ENCODE assay signal across 11 mouse cellular contexts in genomic region chr2:119520550-119520949, GRCm38 (mm10). TPM values are rescaled to one million over a fixed set of nuclear protein-coding genes. Genes with fewer than 3 reads are reported as not detected.
DNase-seq lines count a peak whose midpoint lies in the region; ATAC-seq and TF ChIP-seq lines count a peak whose summit lies in the region.
"Had no signal": no experiment of that assay in that cellular context is flagged by ENCODE, and none has a peak within 500 bp of the region (broad histone marks: within the 10 kb centered on the region; RNA-seq: fewer than 3 reads in every experiment).

No protein-coding gene starts in this region.

- no peak overlapping the region for H3K9ac ChIP-seq in forebrain, embryonic 14.5 days (ENCODE audit: low read length)
- no peak overlapping the region for H3K9ac ChIP-seq in liver, adult 2 months (ENCODE audit: low read depth, low read length)
- no peak overlapping the region for H3K9ac ChIP-seq in liver, embryonic 11.5 days (ENCODE audit: low read depth, low read length)
- 0 out of 2 replicates have a peak overlapping the region, but pooled peaks have one; percentile 23 for H3K9ac ChIP-seq in embryonic facial prominence, embryonic 13.5 days
- H3K9ac ChIP-seq in midbrain, embryonic 15.5 days, result no peak overlapping the region
- no peak overlapping the region for H3K9ac ChIP-seq in hindbrain, embryonic 13.5 days
- H3K9ac ChIP-seq: stomach, embryonic 15.5 days had no signal

- no peaks in the 10 kb centered on the region for H3K27me3 ChIP-seq in forebrain, embryonic 14.5 days (replicated peaks; ENCODE audit: control insufficient read depth, insufficient read depth, low read length)
- no peaks in the 10 kb centered on the region for H3K27me3 ChIP-seq in forebrain, embryonic 10.5 days (ENCODE audit: poor library complexity, severe bottlenecking)
- no peaks in the 10 kb centered on the region for H3K27me3 ChIP-seq in liver, adult 2 months (ENCODE audit: control insufficient read depth, insufficient read depth, low read length)
- no peaks in the 10 kb centered on the region for H3K27me3 ChIP-seq in liver, embryonic 11.5 days (replicated peaks; ENCODE audit: control insufficient read depth, insufficient read depth, low read length)
- no peaks in the 10 kb centered on the region for H3K27me3 ChIP-seq in embryonic facial prominence, embryonic 13.5 days
- no peaks in the 10 kb centered on the region for H3K27me3 ChIP-seq in midbrain, embryonic 15.5 days (replicated peaks)
- H3K27me3 ChIP-seq in hindbrain, embryonic 13.5 days, result no peaks in the 10 kb centered on the region
- H3K27me3 ChIP-seq: stomach, embryonic 15.5 days had no signal

- H3K27ac ChIP-seq in forebrain, embryonic 14.5 days (ENCODE audit: low read depth, low read length), result no peak overlapping the region
- H3K27ac ChIP-seq in forebrain, embryonic 10.5 days, result no peak overlapping the region
- H3K27ac ChIP-seq in liver, adult 2 months (replicated peaks; ENCODE audit: insufficient read depth, low read depth, low read length), result no peak overlapping the region
- no peak overlapping the region for H3K27ac ChIP-seq in liver, embryonic 11.5 days (ENCODE audit: low read depth, low read length)
- H3K27ac ChIP-seq in embryonic facial prominence, embryonic 13.5 days, result no peak overlapping the region
- H3K27ac ChIP-seq in midbrain, embryonic 15.5 days, result no peak overlapping the region
- H3K27ac ChIP-seq in hindbrain, embryonic 13.5 days, result no peak overlapping the region
- H3K27ac ChIP-seq: stomach, embryonic 15.5 days had no signal

- TF ChIP-seq POLR2A in liver, adult 2 months (IDR thresholded peaks at IDR 0.05; ENCODE audit: extremely low read depth, insufficient read depth, low read length), result no peak

- ATAC-seq in forebrain, embryonic 14.5 days, result no peak
- no peak for ATAC-seq in liver, embryonic 11.5 days (replicated peaks; ENCODE audit: low FRiP score)
- no peak for ATAC-seq in embryonic facial prominence, embryonic 13.5 days (ENCODE audit: insufficient number of reproducible peaks, insufficient read depth, low FRiP score, low TSS enrichment, low read depth)
- no peak for ATAC-seq in midbrain, embryonic 15.5 days (replicated peaks)
- ATAC-seq in hindbrain, embryonic 13.5 days (ENCODE audit: low FRiP score), result no peak

- H3K4me2 ChIP-seq in forebrain, embryonic 14.5 days (ENCODE audit: low read length), result no peak overlapping the region
- H3K4me2 ChIP-seq in liver, embryonic 11.5 days, result no peak overlapping the region
- H3K4me2 ChIP-seq in embryonic facial prominence, embryonic 13.5 days, result no peak overlapping the region
- H3K4me2 ChIP-seq in midbrain, embryonic 15.5 days, result no peak overlapping the region
- H3K4me2 ChIP-seq in hindbrain, embryonic 13.5 days, result no peak overlapping the region
- H3K4me2 ChIP-seq: heart, embryonic 11.5 days; stomach, embryonic 15.5 days had no signal

- H3K4me3 ChIP-seq in forebrain, embryonic 14.5 days (ENCODE audit: low read depth, low read length), result no peak overlapping the region
- no peak overlapping the region for H3K4me3 ChIP-seq in forebrain, embryonic 10.5 days
- H3K4me3 ChIP-seq in liver, adult 2 months (ENCODE audit: insufficient read depth, low read depth, low read length), result no peak overlapping the region
- H3K4me3 ChIP-seq in liver, embryonic 11.5 days (ENCODE audit: low read depth, low read length), result no peak overlapping the region
- no peak overlapping the region for H3K4me3 ChIP-seq in embryonic facial prominence, embryonic 13.5 days
- no peak overlapping the region for H3K4me3 ChIP-seq in midbrain, embryonic 15.5 days
- no peak overlapping the region for H3K4me3 ChIP-seq in hindbrain, embryonic 13.5 days
- H3K4me3 ChIP-seq: stomach, embryonic 15.5 days had no signal

- TF ChIP-seq CTCF in liver, adult 2 months (IDR thresholded peaks at IDR 0.05; ENCODE audit: low read depth, low read length), result peak; percentile 31; the same call in 1 of the 2 replicates

- 70% methylated on average over 7 of the region's 7 CpGs for WGBS in forebrain, embryonic 14.5 days
- WGBS in forebrain, embryonic 10.5 days, result 77% methylated on average over 7 of the region's 7 CpGs
- WGBS in liver, adult 2 months, result 73% methylated on average over 7 of the region's 7 CpGs
- 70% methylated on average over 7 of the region's 7 CpGs for WGBS in liver, embryonic 11.5 days
- 70% methylated on average over 7 of the region's 7 CpGs for WGBS in embryonic facial prominence, embryonic 13.5 days
- 72% methylated on average over 7 of the region's 7 CpGs for WGBS in midbrain, embryonic 15.5 days
- WGBS in hindbrain, embryonic 13.5 days, result 72% methylated on average over 7 of the region's 7 CpGs

- no peaks in the 10 kb centered on the region for H3K79me2 ChIP-seq in liver, adult 2 months (ENCODE audit: control insufficient read depth, insufficient read depth, low read length)

- no peaks in the 10 kb centered on the region for H3K36me3 ChIP-seq in forebrain, embryonic 14.5 days (ENCODE audit: control insufficient read depth, insufficient read depth, low read length)
- H3K36me3 ChIP-seq in forebrain, embryonic 10.5 days (replicated peaks), result no peaks in the 10 kb centered on the region
- H3K36me3 ChIP-seq in liver, adult 2 months (ENCODE audit: control insufficient read depth, insufficient read depth, low read length), result no peaks in the 10 kb centered on the region
- no peaks in the 10 kb centered on the region for H3K36me3 ChIP-seq in liver, embryonic 11.5 days (ENCODE audit: control insufficient read depth, insufficient read depth, low read length)
- no peaks in the 10 kb centered on the region for H3K36me3 ChIP-seq in embryonic facial prominence, embryonic 13.5 days
- no peaks in the 10 kb centered on the region for H3K36me3 ChIP-seq in midbrain, embryonic 15.5 days (replicated peaks)
- H3K36me3 ChIP-seq in hindbrain, embryonic 13.5 days, result no peaks in the 10 kb centered on the region
- H3K36me3 ChIP-seq: stomach, embryonic 15.5 days had no signal

- H3K4me1 ChIP-seq in forebrain, embryonic 14.5 days (ENCODE audit: control insufficient read depth, insufficient read depth, low read length), result no peaks in the 10 kb centered on the region
- no peaks in the 10 kb centered on the region for H3K4me1 ChIP-seq in forebrain, embryonic 10.5 days
- H3K4me1 ChIP-seq in liver, adult 2 months (ENCODE audit: control insufficient read depth, insufficient read depth, low read length), result no peaks in the 10 kb centered on the region
- H3K4me1 ChIP-seq in liver, embryonic 11.5 days (replicated peaks; ENCODE audit: control insufficient read depth, insufficient read depth, low read length), result no peaks in the 10 kb centered on the region
- H3K4me1 ChIP-seq in embryonic facial prominence, embryonic 13.5 days, result no peaks in the 10 kb centered on the region
- H3K4me1 ChIP-seq in midbrain, embryonic 15.5 days, result no peaks in the 10 kb centered on the region
- no peaks in the 10 kb centered on the region for H3K4me1 ChIP-seq in hindbrain, embryonic 13.5 days (replicated peaks)
- H3K4me1 ChIP-seq: stomach, embryonic 15.5 days had no signal

- peak; percentile 49 for DNase-seq in forebrain, embryonic 14.5 days (ENCODE audit: low spot score)
- no peak for DNase-seq in forebrain, embryonic 10.5 days (ENCODE audit: extremely low spot score, low spot score)
- no peak for DNase-seq in liver, adult 2 months (ENCODE audit: extremely low read depth, low read depth, low spot score)
- DNase-seq in liver, embryonic 11.5 days (ENCODE audit: low spot score), result no peak
- peak; percentile 13 to 15 for DNase-seq in right cerebral cortex, adult 2 months (ENCODE audit: low spot score in 2 of 2)
- DNase-seq: adrenal gland, postnatal 25 days had no signal

- H3K9me3 ChIP-seq in forebrain, embryonic 14.5 days (replicated peaks; ENCODE audit: control insufficient read depth, low read length), result no peaks in the 10 kb centered on the region
- H3K9me3 ChIP-seq in forebrain, embryonic 10.5 days, result no peaks in the 10 kb centered on the region
- H3K9me3 ChIP-seq in liver, embryonic 11.5 days (ENCODE audit: control insufficient read depth, low read length), result no peaks in the 10 kb centered on the region
- no peaks in the 10 kb centered on the region for H3K9me3 ChIP-seq in embryonic facial prominence, embryonic 13.5 days
- no peaks in the 10 kb centered on the region for H3K9me3 ChIP-seq in midbrain, embryonic 15.5 days
- no peaks in the 10 kb centered on the region for H3K9me3 ChIP-seq in hindbrain, embryonic 13.5 days
- H3K9me3 ChIP-seq: stomach, embryonic 15.5 days had no signal

RNA-seq across cellular contexts. Expression of gene Exd1, which starts 26.9 kb away (rescaled TPM):
- 0.29 and 0.36 TPM in 2 replicates for polyA plus RNA-seq in forebrain, embryonic 14.5 days (2014; fragmentation: Nextera tagmentation; extraction: Ambion mirVana)
- 0.73 and 0.82 TPM in 2 replicates for polyA plus RNA-seq in forebrain, embryonic 10.5 days (2016; fragmentation: Nextera tagmentation; extraction: Ambion mirVana)
- total RNA-seq in liver, adult 2 months (2014; rRNA removed), result 0.83 and 0.87 TPM in 2 replicates
- polyA plus RNA-seq in liver, adult 2 months (2012; rRNA removed), result 0.66 and 0.87 TPM in 2 replicates
- polyA plus RNA-seq in liver, embryonic 11.5 days (2014; fragmentation: Nextera tagmentation; extraction: Ambion mirVana), result 0.25 and 0.29 TPM in 2 replicates
- polyA plus RNA-seq in embryonic facial prominence, embryonic 13.5 days (2015; fragmentation: Nextera tagmentation; extraction: Ambion mirVana), result 0.13 and 0.29 TPM in 2 replicates
- 0.48 and 0.74 TPM in 2 replicates for polyA plus RNA-seq in midbrain, embryonic 15.5 days (2015; fragmentation: Nextera tagmentation; extraction: Ambion mirVana)
- polyA plus RNA-seq in hindbrain, embryonic 13.5 days (2015; fragmentation: Nextera tagmentation; extraction: Ambion mirVana), result 0.55 and 0.58 TPM in 2 replicates

RNA-seq across cellular contexts. Expression of gene Chp1, which starts 26.9 kb away (rescaled TPM):
- polyA plus RNA-seq in forebrain, embryonic 14.5 days (2014; fragmentation: Nextera tagmentation; extraction: Ambion mirVana), result 72.3 and 75.5 TPM in 2 replicates
- 50.6 and 51.5 TPM in 2 replicates for polyA plus RNA-seq in forebrain, embryonic 10.5 days (2016; fragmentation: Nextera tagmentation; extraction: Ambion mirVana)
- total RNA-seq in liver, adult 2 months (2014; rRNA removed), result 165 and 178 TPM in 2 replicates
- polyA plus RNA-seq in liver, adult 2 months (2012; rRNA removed), result 176 and 216 TPM in 2 replicates
- 40.1 and 42.2 TPM in 2 replicates for polyA plus RNA-seq in liver, embryonic 11.5 days (2014; fragmentation: Nextera tagmentation; extraction: Ambion mirVana)
- 68.6 and 73.5 TPM in 2 replicates for polyA plus RNA-seq in embryonic facial prominence, embryonic 13.5 days (2015; fragmentation: Nextera tagmentation; extraction: Ambion mirVana)
- polyA plus RNA-seq in midbrain, embryonic 15.5 days (2015; fragmentation: Nextera tagmentation; extraction: Ambion mirVana), result 55.6 and 59.4 TPM in 2 replicates
- polyA plus RNA-seq in hindbrain, embryonic 13.5 days (2015; fragmentation: Nextera tagmentation; extraction: Ambion mirVana), result 63.0 and 64.3 TPM in 2 replicates

RNA-seq across cellular contexts. Expression of gene Ino80, which starts 43.1 kb away (rescaled TPM):
- 3.9 and 4.3 TPM in 2 replicates for polyA plus RNA-seq in forebrain, embryonic 14.5 days (2014; fragmentation: Nextera tagmentation; extraction: Ambion mirVana)
- polyA plus RNA-seq in forebrain, embryonic 10.5 days (2016; fragmentation: Nextera tagmentation; extraction: Ambion mirVana), result 4.1 and 4.6 TPM in 2 replicates
- 8.7 and 9.9 TPM in 2 replicates for total RNA-seq in liver, adult 2 months (2014; rRNA removed)
- polyA plus RNA-seq in liver, adult 2 months (2012; rRNA removed), result 2.8 and 3.7 TPM in 2 replicates
- polyA plus RNA-seq in liver, embryonic 11.5 days (2014; fragmentation: Nextera tagmentation; extraction: Ambion mirVana), result 4.2 and 4.9 TPM in 2 replicates
- 4.5 and 4.9 TPM in 2 replicates for polyA plus RNA-seq in embryonic facial prominence, embryonic 13.5 days (2015; fragmentation: Nextera tagmentation; extraction: Ambion mirVana)
- polyA plus RNA-seq in midbrain, embryonic 15.5 days (2015; fragmentation: Nextera tagmentation; extraction: Ambion mirVana), result 3.1 and 3.3 TPM in 2 replicates
- 3.2 and 3.4 TPM in 2 replicates for polyA plus RNA-seq in hindbrain, embryonic 13.5 days (2015; fragmentation: Nextera tagmentation; extraction: Ambion mirVana)

Comparison
In these comparisons a context has a peak if more than half of its experiments do, and no peak if none do; other contexts are left out.
1. DNase-seq: peak in forebrain, embryonic 14.5 days (single experiment) and right cerebral cortex, adult 2 months (2 of 2); none in forebrain, embryonic 10.5 days (single experiment), liver, adult 2 months (single experiment) and liver, embryonic 11.5 days (single experiment).